Mouse (Mus musculus) intestine, postnatal 0 days (tissue): ENCODE data around the gene Pttg1ip. TPM values are rescaled to one million over a fixed set of nuclear protein-coding genes. Genes with fewer than 3 reads are reported as not detected.

ENCODE experiments used
- ATAC-seq: fragments of 200-750 bp; cut with Nextera tagmentation; 2 replicates; pipeline ENCODE4 v1.8.0; 2017; ENCODE audit warnings: mild to moderate bottlenecking, moderate TSS enrichment, moderate library complexity
- H3K27ac ChIP-seq: fragments of 300-500 bp; sonication (generic); 2 replicates; pipeline ENCODE4 v1.5.1; 2014; ENCODE audit warnings: mild to moderate bottlenecking, low read depth, low read length, moderate library complexity
- H3K27me3 ChIP-seq: fragments of 300-500 bp; sonication (generic); replicated peaks from 2 replicates; pipeline ENCODE4 v1.6.1; 2014; ENCODE audit warnings: low read length, mixed read lengths; ENCODE audit not compliant: control insufficient read depth, insufficient read depth
- H3K36me3 ChIP-seq: fragments of 300-500 bp; sonication (generic); 2 replicates; pipeline ENCODE4 v1.6.1; 2014; ENCODE audit warnings: mild to moderate bottlenecking, moderate library complexity; ENCODE audit not compliant: control insufficient read depth, insufficient read depth
- H3K4me1 ChIP-seq: fragments of 300-500 bp; sonication (generic); replicated peaks from 2 replicates; pipeline ENCODE4 v1.6.1; 2014; ENCODE audit warnings: antibody characterized with exemption, low read length, mixed read lengths; ENCODE audit not compliant: control insufficient read depth, insufficient read depth
- H3K4me2 ChIP-seq: fragments of 300-500 bp; sonication (generic); replicated peaks from 2 replicates; pipeline ENCODE4 v1.6.1; 2014; ENCODE audit warnings: low read depth, mild to moderate bottlenecking, moderate library complexity
- H3K4me3 ChIP-seq: fragments of 300-500 bp; sonication (generic); 2 replicates; pipeline ENCODE4 v1.5.1; 2014; ENCODE audit warnings: low read depth, low read length
- H3K9ac ChIP-seq: fragments of 300-500 bp; sonication (generic); 2 replicates; pipeline ENCODE4 v1.6.1; 2014; ENCODE audit warnings: mild to moderate bottlenecking, low read depth, low read length
- H3K9me3 ChIP-seq: fragments of 300-500 bp; sonication (generic); 2 replicates; pipeline ENCODE4 v1.6.1; 2016; ENCODE audit warnings: mixed run types; ENCODE audit not compliant: control insufficient read depth
- CTCF ChIP-seq: sonication (generic); IDR thresholded peaks from 2 replicates; pipeline ENCODE4 v1.5.1; 2016; ENCODE audit warnings: low read depth, mild to moderate bottlenecking, control low read depth, antibody characterized with exemption, moderate library complexity
- WGBS: fragments of 180-500 bp; shearing (Covaris S2); extraction: QIAGEN DNeasy Blood & Tissue Kit; methylation state at CpG from one replicate; pipeline ENCODE4 v1.1.7; 2014; 5-methylcytosine and 5-hydroxymethylcytosine counted together
- polyA plus RNA-seq: library from polyadenylated mRNA; unstranded; fragments of >200 nt; fragmentation: Nextera tagmentation; extraction: Ambion mirVana; gene quantifications from 2 replicates; pipeline ENCODE4 v1.2.1, GENCODE M21; 2015

The Pttg1ip gene
- polyA plus RNA-seq, 1 experiment from 2014 or later, result 200 TPM

- H3K4me2 ChIP-seq, result no peak overlapping the region
- ATAC-seq, result no peak
- H3K27ac ChIP-seq, result no peak overlapping the region
- 69% methylated on average over 5 of the region's 5 CpGs for WGBS
- no peak overlapping the region for H3K4me3 ChIP-seq
- H3K4me1 ChIP-seq, result no peaks in the 10 kb centered on the region
- no peaks in the 10 kb centered on the region for H3K36me3 ChIP-seq
- no peak overlapping the region for H3K9ac ChIP-seq
- H3K9me3 ChIP-seq, result no peaks in the 10 kb centered on the region
- no peak for TF ChIP-seq CTCF
- H3K27me3 ChIP-seq, result no peaks in the 10 kb centered on the region
These were observed 29.4 kb upstream of the Pttg1ip start for GRCm38 (mm10) chr10:77552162-77552561.

GRCm38 (mm10) chr10:77553285-77553684 is 28.2 kb upstream of the Pttg1ip start:
- no peak overlapping the region for H3K4me2 ChIP-seq
- 81% methylated on average over 4 of the region's 4 CpGs for WGBS
- ATAC-seq, result no peak
- H3K9ac ChIP-seq, result no peak overlapping the region
- H3K4me1 ChIP-seq, result no peaks in the 10 kb centered on the region
- no peak overlapping the region for H3K4me3 ChIP-seq
- H3K9me3 ChIP-seq, result no peaks in the 10 kb centered on the region
- TF ChIP-seq CTCF, result no peak
- H3K27ac ChIP-seq, result no peak overlapping the region
- H3K27me3 ChIP-seq, result no peaks in the 10 kb centered on the region
- no peaks in the 10 kb centered on the region for H3K36me3 ChIP-seq

- 87% methylated on average over 4 of the region's 4 CpGs for WGBS
These were observed 26.6 kb upstream of the Pttg1ip start for GRCm38 (mm10) chr10:77554918-77555317.

GRCm38 (mm10) chr10:77556631-77557030 is 24.9 kb upstream of the Pttg1ip start:
- no peaks in the 10 kb centered on the region for H3K9me3 ChIP-seq
- H3K27me3 ChIP-seq, result no peaks in the 10 kb centered on the region
- H3K9ac ChIP-seq, result no peak overlapping the region
- H3K27ac ChIP-seq, result no peak overlapping the region
- H3K4me3 ChIP-seq, result no peak overlapping the region
- TF ChIP-seq CTCF, result no peak
- H3K36me3 ChIP-seq, result no peaks in the 10 kb centered on the region
- no peaks in the 10 kb centered on the region for H3K4me1 ChIP-seq
- ATAC-seq, result no peak
- H3K4me2 ChIP-seq, result no peak overlapping the region
- 86% methylated on average over 7 of the region's 7 CpGs for WGBS

More at GRCm38 (mm10) chr10:77554918-77555317, 26.6 kb upstream of the Pttg1ip start:
- H3K4me2 ChIP-seq, result no peak overlapping the region
- no peak overlapping the region for H3K9ac ChIP-seq
- H3K4me1 ChIP-seq, result no peaks in the 10 kb centered on the region
- no peaks in the 10 kb centered on the region for H3K9me3 ChIP-seq
- H3K27ac ChIP-seq, result no peak overlapping the region
- no peaks in the 10 kb centered on the region for H3K27me3 ChIP-seq
- ATAC-seq, result no peak
- no peaks in the 10 kb centered on the region for H3K36me3 ChIP-seq
- no peak overlapping the region for H3K4me3 ChIP-seq
- no peak for TF ChIP-seq CTCF

GRCm38 (mm10) chr10:77557641-77558040 is 23.9 kb upstream of the Pttg1ip start:
- no peaks in the 10 kb centered on the region for H3K9me3 ChIP-seq
- no peak overlapping the region for H3K27ac ChIP-seq
- H3K4me3 ChIP-seq, result no peak overlapping the region
- H3K36me3 ChIP-seq, result no peaks in the 10 kb centered on the region
- ATAC-seq, result no peak
- no peaks in the 10 kb centered on the region for H3K27me3 ChIP-seq
- WGBS, result 88% methylated on average over 4 of the region's 4 CpGs
- no peaks in the 10 kb centered on the region for H3K4me1 ChIP-seq
- no peak overlapping the region for H3K9ac ChIP-seq
- H3K4me2 ChIP-seq, result no peak overlapping the region
- peak; percentile 61 for TF ChIP-seq CTCF

- no peak overlapping the region for H3K4me2 ChIP-seq
- whole genome bisulfite sequencing, result 83% methylated on average over 11 of the region's 11 CpGs
- no peak overlapping the region for H3K9ac ChIP-seq
- H3K4me1 ChIP-seq, result no peaks in the 10 kb centered on the region
- H3K9me3 ChIP-seq, result no peaks in the 10 kb centered on the region
- no peak for TF ChIP-seq CTCF
- no peaks in the 10 kb centered on the region for H3K27me3 ChIP-seq
- no peak overlapping the region for H3K27ac ChIP-seq
- no peak for ATAC-seq
- H3K36me3 ChIP-seq, result no peaks in the 10 kb centered on the region
- no peak overlapping the region for H3K4me3 ChIP-seq
These were observed 21.4 kb upstream of the Pttg1ip start for GRCm38 (mm10) chr10:77560090-77560489.

GRCm38 (mm10) chr10:77560830-77561229 is 20.7 kb upstream of the Pttg1ip start:
- no peak overlapping the region for H3K4me2 ChIP-seq
- no peaks in the 10 kb centered on the region for H3K27me3 ChIP-seq
- WGBS, result 86% methylated on average over 9 of the region's 9 CpGs
- H3K9ac ChIP-seq, result no peak overlapping the region
- H3K4me1 ChIP-seq, result no peaks in the 10 kb centered on the region
- no peaks in the 10 kb centered on the region for H3K9me3 ChIP-seq
- TF ChIP-seq CTCF, result no peak
- no peak for ATAC-seq
- no peaks in the 10 kb centered on the region for H3K36me3 ChIP-seq
- H3K27ac ChIP-seq, result no peak overlapping the region
- H3K4me3 ChIP-seq, result no peak overlapping the region
